Mouse (Mus musculus): Measurements from ENCODE around the gene Abhd4. TPM values are rescaled to one million over a fixed set of nuclear protein-coding genes. Genes with fewer than 3 reads are reported as not detected.

The Abhd4 gene
- polyA plus RNA-seq, 1 experiment from 2014 or later = 66.3 TPM

DNA sequence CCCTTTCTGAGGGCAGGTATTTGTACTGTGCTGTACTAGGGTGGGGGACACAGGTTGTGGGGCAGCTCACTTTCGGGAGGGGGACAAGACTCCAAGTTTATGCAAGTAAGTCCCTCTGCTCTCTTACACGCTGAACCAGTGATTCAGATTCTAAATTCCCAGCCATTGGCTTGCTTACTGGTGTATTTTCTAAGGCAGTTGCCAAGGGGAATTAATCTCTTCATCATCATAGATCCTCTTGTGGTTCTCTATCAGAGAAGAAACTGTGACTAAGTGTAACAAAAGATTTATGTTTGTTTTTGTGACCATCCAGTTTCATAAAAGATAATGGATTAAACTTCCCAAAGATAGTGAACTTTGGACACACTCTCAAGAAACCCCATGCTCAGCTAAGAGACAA is 40.3 kb upstream of the Abhd4 start:
- no peak for ATAC-seq (ENCODE audit: low FRiP score, low read depth)
- Histone ChIP-seq H3K27me3 (no peaks in the 10 kb centered on the region), H3K4me3 (no peak overlapping the region), H3K4me2 (no peak overlapping the region), H3K36me3 (no peaks in the 10 kb centered on the region), H3K4me1 (replicated peaks) (no peaks in the 10 kb centered on the region), H3K9me3 (no peaks in the 10 kb centered on the region), H3K9ac (no peak overlapping the region), H3K27ac (replicated peaks) (no peak overlapping the region)
- WGBS = 85% methylated on average over 2 of the region's 2 CpGs

DNA sequence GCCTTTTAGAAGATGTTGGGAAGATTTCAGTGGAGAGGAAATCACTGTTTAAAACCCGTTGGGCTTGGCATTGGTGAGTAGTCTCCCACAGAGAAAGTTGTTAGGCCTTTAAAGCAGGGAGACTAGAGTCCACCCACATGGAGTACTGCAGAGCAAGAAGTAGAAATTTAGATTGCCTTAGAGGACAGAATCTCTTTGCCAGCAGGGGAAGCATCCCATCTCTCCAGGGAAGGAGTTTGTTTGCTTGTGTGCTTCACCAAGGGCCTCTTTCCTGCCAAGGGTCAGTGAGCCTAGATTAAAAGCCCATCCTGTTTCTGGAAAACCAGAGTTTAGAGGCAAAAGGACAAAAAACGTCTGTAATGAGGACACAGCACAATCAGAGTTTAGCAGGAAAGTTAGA is 39.5 kb upstream of the Abhd4 start:
- no peak overlapping the region for H3K9ac ChIP-seq
- H3K9me3 ChIP-seq = no peaks in the 10 kb centered on the region
- H3K36me3 ChIP-seq = no peaks in the 10 kb centered on the region
- no peaks in the 10 kb centered on the region for H3K27me3 ChIP-seq
- WGBS = 29% methylated on average over 2 of the region's 2 CpGs
- H3K4me3 ChIP-seq = no peak overlapping the region
- no peak overlapping the region for H3K27ac ChIP-seq (replicated peaks)
- H3K4me1 ChIP-seq (replicated peaks) = 0 out of 2 replicates have a peak, but pooled peaks cover 7% of the 10 kb centered on the region
- ATAC-seq (ENCODE audit: low FRiP score, low read depth) = no peak
- no peak overlapping the region for H3K4me2 ChIP-seq

DNA sequence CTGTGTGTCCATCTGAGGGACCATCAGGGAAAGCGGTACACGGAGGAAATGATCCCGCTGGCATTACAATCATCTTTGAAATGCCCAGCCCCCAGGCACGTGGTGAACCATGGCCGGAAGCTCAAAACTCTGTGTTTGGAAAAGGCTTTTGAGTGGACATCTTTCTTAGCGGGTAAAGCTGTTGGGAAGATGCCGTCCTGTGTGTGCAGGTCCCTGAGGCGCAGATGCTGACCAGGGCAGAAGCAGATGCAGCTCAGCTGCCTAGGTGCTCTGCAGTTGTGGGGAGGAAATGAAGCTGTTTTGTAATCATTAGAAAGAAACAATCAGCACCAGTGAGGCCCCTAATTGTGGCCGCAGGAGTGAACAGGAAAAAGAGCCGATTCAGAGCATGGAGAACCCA is 39.1 kb upstream of the Abhd4 start:
- 75% methylated on average over 10 of the region's 10 CpGs for WGBS

DNA sequence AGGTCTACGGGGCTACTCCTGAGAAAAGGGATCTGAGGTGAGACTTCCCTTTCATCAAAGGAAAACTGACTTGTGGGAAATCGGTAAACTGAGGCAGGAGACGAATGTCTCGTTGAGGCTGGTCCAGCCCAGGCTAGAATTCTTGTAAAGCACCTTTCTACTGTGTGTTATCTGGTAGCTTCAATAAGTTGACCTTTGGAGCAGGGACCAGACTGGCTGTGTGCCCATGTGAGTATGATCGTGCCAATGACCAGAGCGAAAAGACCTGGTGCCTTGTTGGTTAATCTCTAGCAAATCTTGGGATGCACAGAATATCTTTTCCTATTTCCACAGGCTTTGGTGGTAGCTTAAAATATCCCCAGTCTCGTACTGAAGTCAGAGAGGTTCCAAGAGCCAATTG is 37.9 kb upstream of the Abhd4 start:
- Histone ChIP-seq H3K36me3 (no peaks in the 10 kb centered on the region), H3K27ac (replicated peaks) (no peak overlapping the region), H3K4me2 (no peak overlapping the region), H3K9ac (no peak overlapping the region), H3K27me3 (no peaks in the 10 kb centered on the region), H3K9me3 (no peaks in the 10 kb centered on the region), H3K4me1 (replicated peaks) (0 out of 2 replicates have a peak, but pooled peaks cover 7% of the 10 kb centered on the region), H3K4me3 (no peak overlapping the region)
- 85% methylated on average over 7 of the region's 7 CpGs for WGBS
- no peak for ATAC-seq (ENCODE audit: low FRiP score, low read depth)

More for the DNA sequence above, 39.1 kb upstream of the Abhd4 start:
- Histone ChIP-seq H3K36me3 (no peaks in the 10 kb centered on the region), H3K9me3 (no peaks in the 10 kb centered on the region), H3K27me3 (no peaks in the 10 kb centered on the region), H3K27ac (replicated peaks) (no peak overlapping the region), H3K9ac (no peak overlapping the region), H3K4me2 (no peak overlapping the region), H3K4me1 (replicated peaks) (0 out of 2 replicates have a peak, but pooled peaks cover 7% of the 10 kb centered on the region), H3K4me3 (no peak overlapping the region)
- ATAC-seq (ENCODE audit: low FRiP score, low read depth) = no peak

DNA sequence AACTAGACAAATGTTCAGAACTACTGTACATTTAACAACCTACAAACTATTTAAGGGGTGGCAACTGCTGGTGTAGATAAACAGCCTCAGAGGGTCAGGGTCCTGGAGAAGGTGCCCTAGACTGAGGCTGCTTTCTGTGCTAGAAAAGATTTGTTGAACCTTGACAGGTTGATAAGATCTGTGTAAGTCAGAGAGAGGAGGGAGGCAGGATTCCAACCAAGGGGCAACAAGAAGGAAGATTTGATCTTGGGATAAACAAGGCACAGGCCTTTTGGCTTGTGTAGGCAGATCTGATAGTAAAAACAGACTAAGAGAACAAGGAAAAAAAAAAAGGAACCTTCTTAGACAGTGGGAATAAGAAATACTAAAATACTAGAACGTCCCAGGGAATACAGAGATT is 35.8 kb upstream of the Abhd4 start:
- H3K4me3 ChIP-seq = no peak overlapping the region
- H3K36me3 ChIP-seq = no peaks in the 10 kb centered on the region
- H3K4me1 ChIP-seq (replicated peaks) = 0 out of 2 replicates have a peak, but pooled peaks cover 7% of the 10 kb centered on the region
- ATAC-seq (ENCODE audit: low FRiP score, low read depth) = no peak
- no peak overlapping the region for H3K9ac ChIP-seq
- no peak overlapping the region for H3K27ac ChIP-seq (replicated peaks)
- 79% methylated on average over 1 of the region's 1 CpGs for WGBS
- H3K27me3 ChIP-seq = no peaks in the 10 kb centered on the region
- no peak overlapping the region for H3K4me2 ChIP-seq
- H3K9me3 ChIP-seq = no peaks in the 10 kb centered on the region

- H3K4me2 ChIP-seq = no peak overlapping the region
- H3K27ac ChIP-seq (replicated peaks) = no peak overlapping the region
- no peaks in the 10 kb centered on the region for H3K36me3 ChIP-seq
- H3K9me3 ChIP-seq = no peaks in the 10 kb centered on the region
- no peak for ATAC-seq (ENCODE audit: low FRiP score, low read depth)
- no peak overlapping the region for H3K9ac ChIP-seq
- H3K4me1 ChIP-seq (replicated peaks) = 0 out of 2 replicates have a peak, but pooled peaks cover 7% of the 10 kb centered on the region
- 64% methylated on average over 9 of the region's 9 CpGs for WGBS
- no peaks in the 10 kb centered on the region for H3K27me3 ChIP-seq
- H3K4me3 ChIP-seq = no peak overlapping the region
These were observed 35.3 kb upstream of the Abhd4 start for GRCm38 (mm10) chr14:54218721-54219120.

DNA sequence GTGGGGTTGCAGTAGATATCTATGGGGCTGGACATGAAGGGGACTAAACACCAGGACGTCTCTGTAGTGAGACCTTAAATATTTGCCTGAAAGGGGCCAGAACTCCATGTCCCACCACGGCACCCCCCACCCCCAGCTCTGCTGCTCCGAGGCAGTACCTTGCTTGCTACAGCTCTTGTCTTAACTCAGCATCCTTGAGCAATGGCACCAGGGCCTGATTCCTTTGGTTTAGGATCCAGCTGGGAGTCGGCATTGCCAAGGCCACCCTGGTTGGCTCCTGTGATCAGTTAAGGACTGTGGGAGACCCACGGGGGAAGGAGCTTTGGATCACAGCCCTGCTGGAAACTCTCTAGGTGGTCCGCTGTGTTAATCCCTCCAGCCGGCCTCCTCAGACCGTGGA is 34.7 kb upstream of the Abhd4 start:
- Histone ChIP-seq H3K9me3 (no peaks in the 10 kb centered on the region), H3K4me2 (no peak overlapping the region), H3K4me3 (no peak overlapping the region), H3K4me1 (replicated peaks) (0 out of 2 replicates have a peak, but pooled peaks cover 7% of the 10 kb centered on the region), H3K9ac (no peak overlapping the region), H3K27me3 (no peaks in the 10 kb centered on the region), H3K27ac (replicated peaks) (no peak overlapping the region), H3K36me3 (no peaks in the 10 kb centered on the region)
- WGBS = 67% methylated on average over 8 of the region's 8 CpGs
- ATAC-seq (ENCODE audit: low FRiP score, low read depth) = no peak

DNA sequence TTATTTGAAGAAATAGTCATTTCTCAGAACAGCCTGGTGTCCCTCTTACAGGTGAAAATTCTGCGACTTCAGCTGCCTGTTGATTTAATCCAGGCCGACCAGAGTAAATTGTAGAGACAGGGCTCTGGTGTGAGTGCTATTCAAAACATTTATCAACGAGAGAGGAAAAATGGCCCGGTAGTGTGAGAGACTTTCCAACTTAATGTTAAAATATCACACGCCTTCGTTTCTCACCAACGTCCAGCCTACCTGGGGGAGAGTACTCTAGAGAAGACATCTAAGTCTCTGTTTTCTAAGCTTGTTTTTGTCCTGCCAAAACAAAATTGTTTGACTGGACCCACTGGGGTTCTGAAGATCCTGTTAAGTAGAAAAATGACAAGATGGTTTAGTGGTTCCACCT is 34.1 kb upstream of the Abhd4 start:
- no peaks in the 10 kb centered on the region for H3K9me3 ChIP-seq
- no peaks in the 10 kb centered on the region for H3K27me3 ChIP-seq
- no peak for ATAC-seq (ENCODE audit: low FRiP score, low read depth)
- peaks cover 11% of the 10 kb centered on the region for H3K4me1 ChIP-seq (replicated peaks)
- WGBS = 87% methylated on average over 7 of the region's 7 CpGs
- H3K9ac ChIP-seq = no peak overlapping the region
- no peak overlapping the region for H3K4me3 ChIP-seq
- no peaks in the 10 kb centered on the region for H3K36me3 ChIP-seq
- H3K4me2 ChIP-seq = no peak overlapping the region
- no peak overlapping the region for H3K27ac ChIP-seq (replicated peaks)

- no peaks in the 10 kb centered on the region for H3K36me3 ChIP-seq
- H3K9ac ChIP-seq = no peak overlapping the region
- no peaks in the 10 kb centered on the region for H3K9me3 ChIP-seq
- no peaks in the 10 kb centered on the region for H3K27me3 ChIP-seq
- H3K4me1 ChIP-seq (replicated peaks) = peaks cover 16% of the 10 kb centered on the region
- no peak overlapping the region for H3K4me3 ChIP-seq
- H3K4me2 ChIP-seq = no peak overlapping the region
- no peak overlapping the region for H3K27ac ChIP-seq (replicated peaks)
- 83% methylated on average over 8 of the region's 8 CpGs for WGBS
- ATAC-seq (ENCODE audit: low FRiP score, low read depth) = no peak
These were observed 33.1 kb upstream of the Abhd4 start for GRCm38 (mm10) chr14:54220726-54221494.

DNA sequence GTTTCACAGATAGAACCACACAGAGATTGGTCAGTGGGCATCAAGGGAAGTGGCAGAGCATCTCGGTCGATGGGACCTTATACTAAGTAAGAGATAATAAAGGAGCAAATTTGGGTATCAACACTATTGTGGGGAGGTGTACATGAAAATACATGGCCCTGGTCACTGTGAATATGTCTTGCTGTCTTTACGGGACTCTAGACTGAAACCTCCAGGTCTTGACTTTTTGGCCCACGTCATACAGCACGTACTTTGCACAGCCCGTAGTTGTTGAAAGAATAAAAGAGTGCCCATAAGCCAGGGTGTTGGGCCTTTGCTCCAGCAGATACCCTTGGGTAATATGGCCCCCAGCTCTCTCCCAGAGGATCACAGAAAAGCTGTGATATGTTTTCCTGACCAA is 32.3 kb upstream of the Abhd4 start:
- Histone ChIP-seq H3K4me2 (no peak overlapping the region), H3K27ac (replicated peaks) (no peak overlapping the region), H3K36me3 (no peaks in the 10 kb centered on the region), H3K9me3 (no peaks in the 10 kb centered on the region), H3K4me1 (replicated peaks) (peaks cover 16% of the 10 kb centered on the region), H3K27me3 (no peaks in the 10 kb centered on the region), H3K9ac (no peak overlapping the region), H3K4me3 (no peak overlapping the region)
- no peak for ATAC-seq (ENCODE audit: low FRiP score, low read depth)
- WGBS = 97% methylated on average over 6 of the region's 6 CpGs

DNA sequence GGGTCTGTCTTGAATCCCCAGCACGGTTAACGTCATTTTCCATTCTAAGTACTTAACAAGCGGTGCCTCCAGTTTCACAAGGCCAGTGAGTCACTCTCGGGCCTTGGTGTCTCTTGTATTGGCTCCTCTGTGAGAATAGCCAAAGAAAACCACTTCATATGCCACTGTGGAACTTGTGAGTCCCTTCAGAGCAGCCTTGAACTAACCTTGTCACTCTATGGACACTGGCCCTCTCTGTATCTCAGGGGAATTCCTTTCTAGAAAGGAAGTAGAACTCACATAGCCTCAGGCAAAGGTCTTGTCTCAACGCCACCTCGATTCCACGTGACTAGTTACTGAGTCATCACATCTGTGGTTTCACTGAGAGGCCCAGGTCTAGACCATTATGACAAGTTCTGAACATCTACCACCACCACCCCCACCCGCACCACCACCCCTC is 31.7 kb upstream of the Abhd4 start:
- WGBS = 90% methylated on average over 8 of the region's 8 CpGs
- Histone ChIP-seq H3K27me3 (no peaks in the 10 kb centered on the region), H3K36me3 (no peaks in the 10 kb centered on the region), H3K4me1 (replicated peaks) (peaks cover 16% of the 10 kb centered on the region), H3K9me3 (no peaks in the 10 kb centered on the region), H3K4me3 (no peak overlapping the region), H3K27ac (replicated peaks) (no peak overlapping the region), H3K9ac (no peak overlapping the region), H3K4me2 (no peak overlapping the region)
- ATAC-seq (ENCODE audit: low FRiP score, low read depth) = no peak

GRCm38 (mm10) chr14:54223315-54224063 is 30.5 kb upstream of the Abhd4 start:
- Histone ChIP-seq H3K36me3 (no peaks in the 10 kb centered on the region), H3K4me3 (no peak overlapping the region), H3K27ac (replicated peaks) (no peak overlapping the region), H3K4me2 (no peak overlapping the region), H3K27me3 (no peaks in the 10 kb centered on the region), H3K9me3 (no peaks in the 10 kb centered on the region), H3K4me1 (replicated peaks) (peaks cover 22% of the 10 kb centered on the region), H3K9ac (no peak overlapping the region)
- 62% methylated on average over 13 of the region's 13 CpGs for WGBS
- ATAC-seq (ENCODE audit: low FRiP score, low read depth) = no peak

Data from hindbrain, embryonic 15.5 days (tissue).